Comparison of ENCODE assay signal across 8 mouse cellular contexts in genomic region chr9:108703373-108704110, GRCm38 (mm10). TPM values are rescaled to one million over a fixed set of nuclear protein-coding genes. Genes with fewer than 3 reads are reported as not detected.
DNase-seq lines count a peak whose midpoint lies in the region; ATAC-seq lines count a peak whose summit lies in the region.

No protein-coding gene starts in this region.

- no peaks in the 10 kb centered on the region for H3K36me3 ChIP-seq in forebrain, embryonic 11.5 days (ENCODE audit: control insufficient read depth, insufficient read depth, low read length)
- H3K36me3 ChIP-seq in forebrain, embryonic 16.5 days (ENCODE audit: control insufficient read depth, insufficient read depth) = no peaks in the 10 kb centered on the region
- H3K36me3 ChIP-seq in neural tube, embryonic 12.5 days = no peaks in the 10 kb centered on the region
- no peaks in the 10 kb centered on the region for H3K36me3 ChIP-seq in neural tube, embryonic 15.5 days
- no peaks in the 10 kb centered on the region for H3K36me3 ChIP-seq in stomach, embryonic 15.5 days

- DNase-seq in forebrain, embryonic 11.5 days (ENCODE audit: low spot score) = no peak
- peak; percentile 58 to 69 for DNase-seq in heart, postnatal 10 days
- DNase-seq in layer of hippocampus, postnatal 25 days (ENCODE audit: extremely low spot score in 1 of 2, low spot score in 1 of 2) = no peak

- peak overlapping the region; percentile 12; the same call in 1 of the 2 replicates for H3K27ac ChIP-seq in forebrain, embryonic 11.5 days (ENCODE audit: low read depth, low read length)
- H3K27ac ChIP-seq in forebrain, embryonic 16.5 days (ENCODE audit: low read length) = no peak overlapping the region
- no peak overlapping the region for H3K27ac ChIP-seq in neural tube, embryonic 12.5 days
- no peak overlapping the region for H3K27ac ChIP-seq in neural tube, embryonic 15.5 days (replicated peaks)
- H3K27ac ChIP-seq in stomach, embryonic 15.5 days = 0 out of 2 replicates have a peak overlapping the region, but pooled peaks have one; percentile 6

- no peak overlapping the region for H3K9ac ChIP-seq in forebrain, embryonic 11.5 days (ENCODE audit: low read length)
- no peak overlapping the region; the same call in 1 of the 2 replicates for H3K9ac ChIP-seq in forebrain, embryonic 16.5 days (replicated peaks; ENCODE audit: low read depth, low read length)
- 0 out of 2 replicates have a peak overlapping the region, but pooled peaks have one; percentile 14 for H3K9ac ChIP-seq in neural tube, embryonic 12.5 days
- no peak overlapping the region for H3K9ac ChIP-seq in neural tube, embryonic 15.5 days (replicated peaks)
- no peak overlapping the region for H3K9ac ChIP-seq in stomach, embryonic 15.5 days

- H3K4me2 ChIP-seq in forebrain, embryonic 11.5 days (ENCODE audit: low read depth, low read length, severe bottlenecking) = no peak overlapping the region
- H3K4me2 ChIP-seq in forebrain, embryonic 16.5 days (ENCODE audit: low read length) = no peak overlapping the region
- no peak overlapping the region for H3K4me2 ChIP-seq in neural tube, embryonic 12.5 days (replicated peaks)
- no peak overlapping the region for H3K4me2 ChIP-seq in neural tube, embryonic 15.5 days
- no peak overlapping the region for H3K4me2 ChIP-seq in stomach, embryonic 15.5 days

- intact Hi-C loops in heart, postnatal 10 days (cut with DNase I) = no loop called here

- 41% methylated on average over 12 of the region's 12 CpGs for WGBS in forebrain, embryonic 11.5 days
- 45% methylated on average over 12 of the region's 12 CpGs for WGBS in forebrain, embryonic 16.5 days
- 30% methylated on average over 12 of the region's 12 CpGs for WGBS in neural tube, embryonic 12.5 days
- WGBS in neural tube, embryonic 15.5 days = 21% methylated on average over 12 of the region's 12 CpGs
- WGBS in stomach, embryonic 15.5 days = 40% methylated on average over 12 of the region's 12 CpGs

- no peak overlapping the region for H3K4me3 ChIP-seq in forebrain, embryonic 11.5 days (ENCODE audit: low read depth, low read length)
- H3K4me3 ChIP-seq in forebrain, embryonic 16.5 days (replicated peaks; ENCODE audit: low read length) = no peak overlapping the region
- H3K4me3 ChIP-seq in neural tube, embryonic 12.5 days = no peak overlapping the region
- H3K4me3 ChIP-seq in neural tube, embryonic 15.5 days (replicated peaks) = no peak overlapping the region
- H3K4me3 ChIP-seq in stomach, embryonic 15.5 days (replicated peaks) = no peak overlapping the region

- peaks cover 3% of the 10 kb centered on the region; the same call in 1 of the 2 replicates for H3K4me1 ChIP-seq in forebrain, embryonic 11.5 days (replicated peaks; ENCODE audit: control insufficient read depth, insufficient read depth, low read length)
- no peaks in the 10 kb centered on the region; the same call in 1 of the 2 replicates for H3K4me1 ChIP-seq in forebrain, embryonic 16.5 days (replicated peaks; ENCODE audit: control insufficient read depth, insufficient read depth, low read length)
- peaks cover 7% of the 10 kb centered on the region for H3K4me1 ChIP-seq in neural tube, embryonic 12.5 days
- H3K4me1 ChIP-seq in neural tube, embryonic 15.5 days = peaks cover 13% of the 10 kb centered on the region
- peaks cover 14% of the 10 kb centered on the region; the same call in 1 of the 2 replicates for H3K4me1 ChIP-seq in stomach, embryonic 15.5 days

- no peaks in the 10 kb centered on the region for H3K9me3 ChIP-seq in forebrain, embryonic 11.5 days (ENCODE audit: control insufficient read depth, low read length)
- no peaks in the 10 kb centered on the region for H3K9me3 ChIP-seq in forebrain, embryonic 16.5 days (ENCODE audit: control insufficient read depth, low read length)
- H3K9me3 ChIP-seq in neural tube, embryonic 12.5 days = no peaks in the 10 kb centered on the region
- no peaks in the 10 kb centered on the region for H3K9me3 ChIP-seq in neural tube, embryonic 15.5 days (replicated peaks)
- H3K9me3 ChIP-seq in stomach, embryonic 15.5 days = no peaks in the 10 kb centered on the region

- H3K27me3 ChIP-seq in forebrain, embryonic 11.5 days (ENCODE audit: control insufficient read depth, insufficient read depth, low read length) = no peaks in the 10 kb centered on the region
- no peaks in the 10 kb centered on the region for H3K27me3 ChIP-seq in forebrain, embryonic 16.5 days (replicated peaks; ENCODE audit: control insufficient read depth, insufficient read depth, low read length)
- H3K27me3 ChIP-seq in neural tube, embryonic 12.5 days (replicated peaks) = no peaks in the 10 kb centered on the region
- H3K27me3 ChIP-seq in neural tube, embryonic 15.5 days (replicated peaks) = no peaks in the 10 kb centered on the region
- no peaks in the 10 kb centered on the region for H3K27me3 ChIP-seq in stomach, embryonic 15.5 days (replicated peaks)

- no peak for ATAC-seq in forebrain, embryonic 11.5 days (replicated peaks; ENCODE audit: low FRiP score)
- no peak for ATAC-seq in forebrain, embryonic 16.5 days
- ATAC-seq in neural tube, embryonic 12.5 days (ENCODE audit: low FRiP score, low read depth) = no peak
- ATAC-seq in neural tube, embryonic 15.5 days (ENCODE audit: low FRiP score) = no peak
- ATAC-seq in stomach, embryonic 15.5 days (ENCODE audit: insufficient read depth, low FRiP score, low read depth) = 0 out of 2 replicates have a peak, but pooled peaks have one; percentile 31
- ATAC-seq in granulocyte monocyte progenitor cell, adult 5-6 weeks (replicated peaks; ENCODE audit: poor library complexity, severe bottlenecking) = no peak

RNA-seq across cellular contexts. Expression of gene Prkar2a, which starts 14.4 kb away (rescaled TPM):
- polyA plus RNA-seq in forebrain, embryonic 11.5 days (2014; fragmentation: Nextera tagmentation; extraction: Ambion mirVana) = 54.1 and 56.8 TPM in 2 replicates
- polyA plus RNA-seq in forebrain, embryonic 16.5 days (2015; fragmentation: Nextera tagmentation; extraction: Ambion mirVana) = 37.6 and 41.3 TPM in 2 replicates
- polyA plus RNA-seq in neural tube, embryonic 12.5 days (2016; fragmentation: Nextera tagmentation; extraction: Ambion mirVana) = 59.2 and 66.4 TPM in 2 replicates
- polyA plus RNA-seq in neural tube, embryonic 15.5 days (2015; fragmentation: Nextera tagmentation; extraction: Ambion mirVana) = 50.6 and 59.5 TPM in 2 replicates
- total RNA-seq in heart, postnatal 10 days (2021) = 10 to 100 TPM; 73.4 to 79.1 TPM
- polyA plus RNA-seq in stomach, embryonic 15.5 days (2015; fragmentation: Nextera tagmentation; extraction: Ambion mirVana) = 32.9 and 39.3 TPM in 2 replicates
- total RNA-seq in granulocyte monocyte progenitor cell, adult 5-6 weeks (2014; fragmentation: Nextera tagmentation) = 22.8 and 22.9 TPM in 2 replicates
- 28.6 and 37.8 TPM in 2 replicates for total RNA-seq in granulocyte monocyte progenitor cell, adult 5-6 weeks (2017)
- 10 to 100 TPM; 38.7 to 38.8 TPM for total RNA-seq in layer of hippocampus, postnatal 25 days (2021)

RNA-seq across cellular contexts. Expression of gene Slc25a20, which starts 41.7 kb away (rescaled TPM):
- 22.6 and 26.0 TPM in 2 replicates for polyA plus RNA-seq in forebrain, embryonic 11.5 days (2014; fragmentation: Nextera tagmentation; extraction: Ambion mirVana)
- 46.3 and 47.8 TPM in 2 replicates for polyA plus RNA-seq in forebrain, embryonic 16.5 days (2015; fragmentation: Nextera tagmentation; extraction: Ambion mirVana)
- 40.1 and 41.8 TPM in 2 replicates for polyA plus RNA-seq in neural tube, embryonic 12.5 days (2016; fragmentation: Nextera tagmentation; extraction: Ambion mirVana)
- 41.4 and 49.4 TPM in 2 replicates for polyA plus RNA-seq in neural tube, embryonic 15.5 days (2015; fragmentation: Nextera tagmentation; extraction: Ambion mirVana)
- 100 to 1,000 TPM; 249 to 251 TPM for total RNA-seq in heart, postnatal 10 days (2021)
- 40.5 and 51.1 TPM in 2 replicates for polyA plus RNA-seq in stomach, embryonic 15.5 days (2015; fragmentation: Nextera tagmentation; extraction: Ambion mirVana)
- total RNA-seq in granulocyte monocyte progenitor cell, adult 5-6 weeks (2014; fragmentation: Nextera tagmentation) = 20.2 and 28.6 TPM in 2 replicates
- total RNA-seq in granulocyte monocyte progenitor cell, adult 5-6 weeks (2017) = 28.7 and 30.3 TPM in 2 replicates
- 10 to 100 TPM; 18.2 to 18.4 TPM for total RNA-seq in layer of hippocampus, postnatal 25 days (2021)

RNA-seq across cellular contexts. Expression of gene Arih2, which starts 54.4 kb away (rescaled TPM):
- 61.1 and 62.1 TPM in 2 replicates for polyA plus RNA-seq in forebrain, embryonic 11.5 days (2014; fragmentation: Nextera tagmentation; extraction: Ambion mirVana)
- 59.9 and 61.8 TPM in 2 replicates for polyA plus RNA-seq in forebrain, embryonic 16.5 days (2015; fragmentation: Nextera tagmentation; extraction: Ambion mirVana)
- polyA plus RNA-seq in neural tube, embryonic 12.5 days (2016; fragmentation: Nextera tagmentation; extraction: Ambion mirVana) = 56.2 and 57.2 TPM in 2 replicates
- 44.4 and 47.3 TPM in 2 replicates for polyA plus RNA-seq in neural tube, embryonic 15.5 days (2015; fragmentation: Nextera tagmentation; extraction: Ambion mirVana)
- total RNA-seq in heart, postnatal 10 days (2021) = 10 to 100 TPM; 55.2 to 56.4 TPM
- polyA plus RNA-seq in stomach, embryonic 15.5 days (2015; fragmentation: Nextera tagmentation; extraction: Ambion mirVana) = 42.0 and 43.5 TPM in 2 replicates
- total RNA-seq in granulocyte monocyte progenitor cell, adult 5-6 weeks (2014; fragmentation: Nextera tagmentation) = 32.9 and 36.9 TPM in 2 replicates
- total RNA-seq in granulocyte monocyte progenitor cell, adult 5-6 weeks (2017) = 32.2 and 33.4 TPM in 2 replicates
- 10 to 100 TPM; 49.3 to 53.9 TPM for total RNA-seq in layer of hippocampus, postnatal 25 days (2021)

Comparison
In these comparisons a context has a peak if more than half of its experiments do, and no peak if none do; other contexts are left out.
1. H3K27ac ChIP-seq: peak in forebrain, embryonic 11.5 days (single experiment) and stomach, embryonic 15.5 days (single experiment); none in forebrain, embryonic 16.5 days (single experiment), neural tube, embryonic 12.5 days (single experiment) and neural tube, embryonic 15.5 days (single experiment).
2. DNase-seq: peak in heart, postnatal 10 days (2 of 2); none in forebrain, embryonic 11.5 days (single experiment) and layer of hippocampus, postnatal 25 days (0 of 2).